Mouse (Mus musculus) embryonic fibroblast, embryonic 13.5 days (primary cell): ENCODE measurements at regions not wholly inside any gene's neighbourhood (a gene's known extent, or its start where the extent isn't known, plus 50 kb on each side); places are given as distances from the start of the nearest gene placed in this dataset.

Experiments used
- CTCF ChIP-seq: IDR thresholded peaks from 2 replicates; pipeline ENCODE4 v1.5.1; 2011; ENCODE audit warnings: mild to moderate bottlenecking, control low read depth, low read length, moderate library complexity, borderline replicate concordance; ENCODE audit not compliant: insufficient read depth
- POLR2A ChIP-seq: IDR thresholded peaks from 2 replicates; pipeline ENCODE4 v1.6.1; 2011; ENCODE audit warnings: low read depth, mild to moderate bottlenecking, control low read depth, low read length, moderate library complexity

DNA sequence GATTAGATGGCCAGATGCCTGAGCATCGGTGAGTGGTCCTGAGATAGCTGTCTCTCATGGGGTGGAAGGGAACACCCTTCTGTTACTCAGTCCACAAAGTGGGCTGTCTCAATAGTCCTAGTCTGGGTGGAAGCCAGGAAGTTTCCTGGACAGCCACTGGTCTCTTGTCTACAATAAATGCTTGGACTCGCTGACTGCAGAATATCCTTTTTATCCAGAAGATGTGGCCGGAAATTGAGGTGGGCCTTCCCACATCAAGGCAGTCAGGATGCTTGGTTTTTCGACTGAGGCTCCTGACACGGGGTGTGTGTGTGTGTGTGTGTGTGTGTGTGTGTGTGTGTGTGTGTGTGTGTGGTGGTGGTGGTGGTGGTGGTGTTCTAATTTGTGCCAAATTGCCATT lies 91.0 kb downstream of the Cpn2 start:
- TF ChIP-seq CTCF (no peak), POLR2A (no peak)
